Mouse (Mus musculus) gastrocnemius, adult 2 months (tissue): ENCODE results near the gene Atxn7l3. TPM values are rescaled to one million over a fixed set of nuclear protein-coding genes. Genes with fewer than 3 reads are reported as not detected.

Source experiments
- DNase-seq: peaks from one replicate; pipeline ENCODE4 v3.0.0; 2022
- H3K27ac ChIP-seq: fragments of 200-600 bp; 2 replicates; pipeline ENCODE4 v1.8.1; 2022; ENCODE audit warnings: mild to moderate bottlenecking
- H3K4me3 ChIP-seq: fragments of 200-600 bp; 2 replicates; pipeline ENCODE4 v1.8.1; 2022; ENCODE audit warnings: mild to moderate bottlenecking, moderate library complexity
- CTCF ChIP-seq: fragments of 200-600 bp; IDR thresholded peaks from 2 replicates; pipeline ENCODE4 v1.8.1; 2022; ENCODE audit warnings: antibody characterized with exemption, mild to moderate bottlenecking, moderate library complexity
- intact Hi-C: fragments of 180-260 bp; cut with DNase I; formaldehyde crosslinking; loops from one replicate; pipeline ENCODE4 v1.15.1; 2025
- total RNA-seq, 2 experiments: library from RNA; stranded (reverse); gene quantifications; 2 replicates each; pipeline ENCODE4 v1.2.3; 2021

Gene Atxn7l3
- total RNA-seq, 2 experiments from 2014 or later = 12.0 to 12.6 TPM

DNA sequence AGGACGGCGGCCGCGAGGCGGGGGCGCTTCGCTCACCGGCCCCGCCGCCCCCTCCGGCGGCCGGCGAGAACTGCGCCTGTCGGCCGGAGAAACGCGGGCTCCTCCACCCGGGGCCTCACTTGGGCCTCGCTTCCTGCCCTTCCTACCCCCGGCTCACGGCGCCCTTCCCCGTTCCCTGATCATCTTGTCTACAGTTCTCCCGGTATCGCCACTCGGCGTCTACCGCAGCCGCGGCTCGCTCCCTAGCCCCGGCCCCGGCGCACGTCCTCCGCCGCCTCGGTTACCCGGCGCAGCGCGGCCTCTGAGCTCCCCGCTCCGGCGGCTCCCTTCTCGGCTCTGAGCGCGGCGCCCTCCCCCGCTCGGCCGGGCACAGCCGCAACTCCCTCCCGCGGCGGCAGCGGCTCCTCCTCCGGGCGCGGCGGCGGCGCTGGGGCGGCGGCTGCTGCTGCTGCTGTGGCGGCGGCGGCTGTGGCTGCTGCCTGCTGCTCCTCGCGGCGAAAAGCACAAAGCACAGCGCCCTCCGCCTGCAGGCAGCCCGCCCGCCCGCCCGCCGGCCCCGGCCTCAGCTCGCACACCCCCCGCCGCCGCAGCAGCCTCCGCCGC, 21.0 kb upstream of the Atxn7l3 start:
- H3K27ac ChIP-seq = peak overlapping the region; percentile 100
- H3K4me3 ChIP-seq = peak overlapping the region; percentile 100
- TF ChIP-seq CTCF = peak; percentile 45
- intact Hi-C loops = no loop called here
- DNase-seq = peak; percentile 85

GRCm38 (mm10) chr11:102316572-102317297, 20.3 kb upstream of the Atxn7l3 start:
- Histone ChIP-seq H3K4me3 (peak overlapping the region; percentile 100), H3K27ac (peak overlapping the region; percentile 100)
- TF ChIP-seq CTCF = peak; percentile 3; the same call in 1 of the 2 replicates
- intact Hi-C loops = no loop called here
- DNase-seq = peak; percentile 95

DNA sequence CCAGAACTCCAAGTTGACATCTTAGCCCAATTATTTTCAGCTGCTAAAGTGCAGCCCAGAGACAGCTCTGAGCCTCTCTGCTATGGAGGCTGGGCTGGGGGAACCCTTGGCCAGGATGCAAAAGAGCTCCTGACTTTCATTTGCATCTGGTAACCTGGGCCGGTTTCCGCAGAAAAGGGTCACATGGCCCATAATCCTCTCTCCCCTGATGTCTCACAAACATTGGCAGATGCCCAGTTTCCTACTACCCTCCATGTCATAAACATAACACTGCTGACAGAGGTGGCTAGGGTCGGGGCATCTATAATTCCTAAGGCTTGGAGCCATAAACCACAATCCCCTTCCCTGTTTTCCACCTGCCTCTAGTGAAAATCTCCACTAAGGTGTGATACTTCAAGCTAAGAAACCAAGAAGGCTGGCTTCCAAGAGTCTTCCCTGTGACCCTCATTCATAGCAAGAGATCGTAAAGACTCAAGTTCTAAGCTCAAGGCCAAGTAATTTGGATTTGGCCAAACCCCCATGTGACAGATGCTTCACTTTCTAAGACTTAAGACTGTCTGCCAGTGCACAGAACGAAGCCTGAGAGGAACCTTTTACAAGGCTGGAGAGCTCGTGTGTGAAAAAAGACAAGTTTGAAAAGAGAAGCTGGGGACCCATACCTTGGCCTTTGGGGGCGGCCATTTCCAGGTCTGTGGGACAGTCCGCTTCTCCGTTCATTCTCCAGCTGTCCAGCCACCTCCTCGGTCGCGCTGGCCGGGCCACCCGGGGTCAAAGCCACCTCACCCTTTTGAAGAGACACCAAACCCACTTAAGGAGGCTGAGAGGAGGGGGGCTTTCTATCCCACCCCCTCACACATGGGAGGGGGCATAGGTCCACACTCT, 19.5 kb upstream of the Atxn7l3 start:
- Histone ChIP-seq H3K27ac (peak overlapping the region; percentile 100), H3K4me3 (peak overlapping the region; percentile 100)
- DNase-seq = no peak
- intact Hi-C loops = no loop called here
- no peak for TF ChIP-seq CTCF

DNA sequence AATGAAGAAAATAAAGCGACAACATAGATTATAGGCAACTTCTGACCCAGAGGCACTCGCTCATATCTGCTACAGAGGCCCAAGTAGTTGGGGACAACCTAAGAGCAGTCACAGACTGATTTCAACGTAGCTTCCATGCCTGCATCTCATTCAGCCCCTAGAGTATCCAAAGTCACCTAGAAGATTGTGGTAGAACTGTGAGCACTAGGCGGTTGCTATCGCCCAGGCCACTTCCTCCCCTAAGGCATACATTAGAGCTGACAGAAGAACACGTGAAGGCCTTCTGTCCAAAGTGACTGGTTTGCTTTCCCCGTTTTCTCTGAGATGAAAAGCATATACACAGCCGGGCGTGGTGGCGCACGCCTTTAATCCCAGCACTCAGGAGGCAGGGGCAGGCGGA, 17.9 kb upstream of the Atxn7l3 start:
- Histone ChIP-seq H3K27ac (no peak overlapping the region), H3K4me3 (no peak overlapping the region)
- DNase-seq = no peak
- intact Hi-C loops = no loop called here
- TF ChIP-seq CTCF = no peak

- Histone ChIP-seq H3K27ac (no peak overlapping the region), H3K4me3 (no peak overlapping the region)
- intact Hi-C loops = no loop called here
- no peak for DNase-seq
- no peak for TF ChIP-seq CTCF
These were observed 16.2 kb upstream of the Atxn7l3 start for GRCm38 (mm10) chr11:102312586-102312985.

DNA sequence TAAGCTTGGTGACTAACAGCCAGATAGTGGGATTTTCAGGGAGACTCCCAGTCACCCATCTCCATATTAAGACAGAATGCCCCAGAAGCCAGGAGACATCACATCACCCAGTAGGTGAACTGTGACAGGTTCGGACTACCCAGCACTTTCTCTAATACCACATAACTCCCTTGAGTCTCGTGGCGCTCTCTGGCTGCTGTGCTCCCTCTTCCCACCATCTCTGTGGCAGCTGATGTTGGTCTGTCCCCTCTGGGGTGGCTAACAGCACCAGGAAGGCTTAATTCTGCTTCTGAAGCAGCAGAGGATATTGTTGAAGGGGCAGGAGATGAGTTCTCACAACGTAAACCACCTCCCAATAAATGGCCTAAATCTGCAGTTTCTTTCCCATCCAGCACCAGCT, 15.5 kb upstream of the Atxn7l3 start:
- Histone ChIP-seq H3K4me3 (no peak overlapping the region), H3K27ac (no peak overlapping the region)
- DNase-seq = no peak
- intact Hi-C loops = no loop called here
- no peak for TF ChIP-seq CTCF

- Histone ChIP-seq H3K27ac (no peak overlapping the region), H3K4me3 (no peak overlapping the region)
- DNase-seq = no peak
- intact Hi-C loops = no loop called here
- TF ChIP-seq CTCF = no peak
These were observed 14.6 kb upstream of the Atxn7l3 start for GRCm38 (mm10) chr11:102310768-102311695.

- intact Hi-C loops = loop anchor here (2.0 kb wide), 2 partner anchors 103 to 125 kb away; no protein-coding TSS in a partner anchor
- H3K4me3 ChIP-seq = peak overlapping the region; percentile 65; the same call in 1 of the 2 replicates
These were observed 13.6 kb upstream of the Atxn7l3 start for GRCm38 (mm10) chr11:102309821-102310617.

GRCm38 (mm10) chr11:102308979-102309378, 12.5 kb upstream of the Atxn7l3 start:
- peak overlapping the region; percentile 65 for H3K4me3 ChIP-seq
- peak overlapping the region; percentile 84 for H3K27ac ChIP-seq
- peak; percentile 98 for DNase-seq
- no peak; the same call in none of the 2 replicates for TF ChIP-seq CTCF
- intact Hi-C loops = loop anchor here (2.0 kb wide), 2 partner anchors 104 to 126 kb away; no protein-coding TSS in a partner anchor

More at GRCm38 (mm10) chr11:102309821-102310617, 13.6 kb upstream of the Atxn7l3 start:
- peak; percentile 39 for DNase-seq
- no peak for TF ChIP-seq CTCF
- H3K27ac ChIP-seq = peak overlapping the region; percentile 84

GRCm38 (mm10) chr11:102308104-102308503, 11.7 kb upstream of the Atxn7l3 start:
- TF ChIP-seq CTCF = no peak

GRCm38 (mm10) chr11:102305359-102305758, 8.9 kb upstream of the Atxn7l3 start:
- Histone ChIP-seq H3K4me3 (no peak overlapping the region), H3K27ac (no peak overlapping the region)
- TF ChIP-seq CTCF = no peak
- intact Hi-C loops = no loop called here
- DNase-seq = peak; percentile 15

More at GRCm38 (mm10) chr11:102308104-102308503, 11.7 kb upstream of the Atxn7l3 start:
- no peak for DNase-seq
- Histone ChIP-seq H3K4me3 (no peak overlapping the region), H3K27ac (no peak overlapping the region)
- intact Hi-C loops = loop anchor here (2.0 kb wide), 2 partner anchors 105 to 127 kb away; no protein-coding TSS in a partner anchor
